Mouse (Mus musculus): ENCODE results near the gene Irf1. TPM values are rescaled to one million over a fixed set of nuclear protein-coding genes. Genes with fewer than 3 reads are reported as not detected.

The Irf1 gene
- polyA plus RNA-seq, 1 experiment from 2014 or later, result 11.9 TPM

DNA sequence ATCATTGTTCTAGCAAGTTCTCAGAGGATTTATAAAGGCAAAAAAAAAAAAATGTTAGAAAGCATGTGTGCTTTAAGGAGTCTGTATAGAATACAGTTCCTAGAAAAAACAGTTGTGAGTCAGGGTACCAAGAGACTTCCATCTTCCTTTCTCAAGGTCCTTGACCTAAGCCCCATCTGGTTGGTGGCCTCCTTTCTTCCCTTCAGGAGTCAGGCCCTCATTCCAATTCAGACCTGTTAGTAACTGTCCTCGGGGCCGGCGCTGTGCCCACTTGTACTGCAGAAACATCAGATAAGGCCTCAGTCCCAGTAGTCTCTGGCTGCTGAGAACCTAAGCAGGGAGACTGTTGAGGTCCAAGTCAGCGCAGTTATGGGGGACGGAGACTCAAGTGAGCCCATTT, 3.3 kb downstream of the Irf1 start, which contains the start of gene Gm17334:
TSS of gene Gm17334 (minus strand) at position 101 of the 400 bp plus-strand sequence.
- peaks cover 34% of the 10 kb centered on the region for H3K4me1 ChIP-seq (replicated peaks)
- no peak for ATAC-seq (ENCODE audit: insufficient read depth)
- no peak within 1 kb of the TSS for H3K27ac ChIP-seq (replicated peaks)
- H3K9me3 ChIP-seq (replicated peaks), result no peaks in the 10 kb centered on the region
- no peak within 1 kb of the TSS for H3K9ac ChIP-seq
- 0 out of 2 replicates have a peak within 1 kb of the TSS, but pooled peaks have one; percentile 80 for H3K4me2 ChIP-seq
- H3K4me3 ChIP-seq (replicated peaks), result no peak within 1 kb of the TSS
- H3K36me3 ChIP-seq (replicated peaks), result peaks cover 43% of the 10 kb centered on the region
- peaks cover 38% of the 10 kb centered on the region for H3K27me3 ChIP-seq
- WGBS (ENCODE audit: insufficient replicate concordance), result 57% methylated on average over 5 of the region's 5 CpGs

DNA sequence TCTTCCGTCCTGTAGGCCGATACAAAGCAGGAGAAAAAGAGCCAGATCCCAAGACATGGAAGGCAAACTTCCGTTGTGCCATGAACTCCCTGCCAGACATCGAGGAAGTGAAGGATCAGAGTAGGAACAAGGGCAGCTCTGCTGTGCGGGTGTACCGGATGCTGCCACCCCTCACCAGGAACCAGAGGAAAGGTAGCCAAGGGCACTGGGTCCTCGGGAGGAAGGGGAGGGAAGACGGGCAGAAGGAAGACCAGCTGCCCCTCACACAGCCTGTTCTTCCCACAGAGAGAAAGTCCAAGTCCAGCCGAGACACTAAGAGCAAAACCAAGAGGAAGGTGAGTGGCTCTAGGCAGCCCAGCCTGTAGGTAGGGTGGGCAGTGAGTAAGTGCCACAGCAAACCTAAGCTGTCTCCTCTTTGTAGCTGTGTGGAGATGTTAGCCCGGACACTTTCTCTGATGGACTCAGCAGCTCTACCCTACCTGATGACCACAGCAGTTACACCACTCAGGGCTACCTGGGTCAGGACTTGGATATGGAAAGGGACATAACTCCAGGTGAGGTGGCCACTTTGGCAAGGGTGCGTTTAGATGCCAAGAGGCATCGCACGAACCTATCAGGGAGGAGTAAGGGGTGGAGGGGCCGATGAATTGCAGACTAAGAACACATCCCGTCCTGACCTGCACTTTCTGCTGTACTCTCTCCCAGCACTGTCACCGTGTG, 4.0 kb downstream of the Irf1 start:
- H3K4me3 ChIP-seq (replicated peaks), result no peak overlapping the region
- no peak overlapping the region for H3K27ac ChIP-seq (replicated peaks)
- H3K9ac ChIP-seq, result no peak overlapping the region
- peaks cover 34% of the 10 kb centered on the region for H3K4me1 ChIP-seq (replicated peaks)
- peaks cover 31% of the 10 kb centered on the region for H3K27me3 ChIP-seq
- WGBS (ENCODE audit: insufficient replicate concordance), result 71% methylated on average over 16 of the region's 16 CpGs
- ATAC-seq (ENCODE audit: insufficient read depth), result no peak
- H3K36me3 ChIP-seq (replicated peaks), result peaks cover 48% of the 10 kb centered on the region
- no peaks in the 10 kb centered on the region for H3K9me3 ChIP-seq (replicated peaks)
- no peak overlapping the region for H3K4me2 ChIP-seq

DNA sequence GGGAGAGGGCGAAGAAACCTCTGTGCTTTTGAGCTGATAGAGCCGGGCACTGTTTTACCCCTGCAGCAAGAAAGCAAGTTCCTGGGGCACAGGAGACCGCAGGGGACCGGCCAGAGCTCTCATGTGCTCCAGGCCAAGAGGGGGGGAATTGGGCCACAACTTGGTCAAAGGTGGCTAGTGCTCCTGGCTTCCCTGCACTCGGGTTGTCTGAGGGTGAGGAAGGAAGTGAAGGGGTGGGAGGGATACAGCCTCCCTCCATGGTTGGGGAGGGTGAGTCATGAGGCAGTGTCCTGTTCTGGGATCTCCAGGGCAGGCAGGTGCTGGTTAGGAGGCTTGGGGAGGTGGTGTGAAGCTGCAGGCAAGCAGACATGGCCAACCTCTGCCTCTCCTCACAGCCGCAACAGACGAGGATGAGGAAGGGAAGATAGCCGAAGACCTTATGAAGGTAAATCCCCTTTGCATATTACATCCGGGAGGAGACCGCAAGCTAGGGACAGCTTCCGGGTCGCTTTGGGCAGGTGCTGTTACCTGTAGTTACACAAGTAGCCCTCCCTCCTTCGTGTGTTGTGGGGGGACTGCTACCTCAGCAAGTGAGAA, 4.9 kb downstream of the Irf1 start:
- WGBS (ENCODE audit: insufficient replicate concordance), result 68% methylated on average over 13 of the region's 13 CpGs
- Histone ChIP-seq H3K9me3 (replicated peaks) (no peaks in the 10 kb centered on the region), H3K27me3 (peaks cover 21% of the 10 kb centered on the region), H3K9ac (no peak overlapping the region), H3K36me3 (replicated peaks) (peaks cover 48% of the 10 kb centered on the region), H3K4me3 (replicated peaks) (no peak overlapping the region), H3K27ac (replicated peaks) (no peak overlapping the region), H3K4me1 (replicated peaks) (peaks cover 26% of the 10 kb centered on the region), H3K4me2 (no peak overlapping the region)
- no peak for ATAC-seq (ENCODE audit: insufficient read depth)

DNA sequence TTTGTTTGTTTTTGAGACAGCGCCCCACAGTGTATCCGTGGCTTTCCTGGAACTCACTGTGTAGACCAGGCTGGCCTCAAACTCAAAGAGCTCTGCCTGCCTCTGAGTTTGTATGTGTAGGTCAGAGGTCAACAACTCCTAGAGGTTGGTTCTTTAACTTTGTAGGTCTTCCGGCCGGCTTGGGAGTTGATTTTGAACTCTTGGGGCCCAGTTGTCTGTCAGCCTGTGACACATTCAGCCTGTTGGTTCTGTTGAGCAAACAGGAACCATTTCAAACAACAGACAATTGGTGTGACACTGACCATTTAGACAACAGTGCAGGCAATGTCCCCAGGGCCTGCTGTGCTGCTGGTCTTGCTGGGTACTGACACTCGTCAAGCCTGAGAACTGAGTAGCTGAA, 7.9 kb downstream of the Irf1 start:
- peaks cover 23% of the 10 kb centered on the region for H3K4me1 ChIP-seq (replicated peaks)
- no peak overlapping the region for H3K4me3 ChIP-seq (replicated peaks)
- H3K4me2 ChIP-seq, result no peak overlapping the region
- H3K9ac ChIP-seq, result no peak overlapping the region
- H3K27ac ChIP-seq (replicated peaks), result no peak overlapping the region
- no peaks in the 10 kb centered on the region for H3K9me3 ChIP-seq (replicated peaks)
- 64% methylated on average over 5 of the region's 5 CpGs for WGBS (ENCODE audit: insufficient replicate concordance)
- peaks cover 48% of the 10 kb centered on the region for H3K36me3 ChIP-seq (replicated peaks)
- ATAC-seq (ENCODE audit: insufficient read depth), result no peak
- no peaks in the 10 kb centered on the region for H3K27me3 ChIP-seq

DNA sequence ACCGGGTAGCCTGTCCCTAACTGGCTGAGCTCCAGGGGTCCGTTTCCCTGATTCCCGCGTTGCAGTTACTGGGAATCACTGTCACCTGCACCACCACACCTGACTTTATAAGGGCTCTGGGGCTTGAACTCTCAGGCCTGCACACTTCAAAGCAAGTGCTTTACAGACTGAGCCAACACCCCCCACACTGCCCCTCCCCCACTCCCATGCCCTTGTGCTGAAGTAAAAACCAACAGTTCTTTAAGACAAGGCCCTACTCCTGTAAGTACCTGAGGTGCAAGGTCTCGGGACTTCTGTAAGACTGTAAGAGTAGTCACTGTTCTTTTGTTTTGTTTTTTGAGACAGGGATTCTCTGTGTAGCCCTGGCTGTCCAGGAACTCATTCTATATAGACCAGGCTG, 8.6 kb downstream of the Irf1 start:
- Histone ChIP-seq H3K27me3 (no peaks in the 10 kb centered on the region), H3K27ac (replicated peaks) (no peak overlapping the region), H3K4me3 (replicated peaks) (no peak overlapping the region), H3K4me2 (no peak overlapping the region), H3K9ac (no peak overlapping the region), H3K36me3 (replicated peaks) (peaks cover 45% of the 10 kb centered on the region), H3K4me1 (replicated peaks) (peaks cover 22% of the 10 kb centered on the region), H3K9me3 (replicated peaks) (no peaks in the 10 kb centered on the region)
- ATAC-seq (ENCODE audit: insufficient read depth), result no peak
- WGBS (ENCODE audit: insufficient replicate concordance), result 67% methylated on average over 5 of the region's 5 CpGs

DNA sequence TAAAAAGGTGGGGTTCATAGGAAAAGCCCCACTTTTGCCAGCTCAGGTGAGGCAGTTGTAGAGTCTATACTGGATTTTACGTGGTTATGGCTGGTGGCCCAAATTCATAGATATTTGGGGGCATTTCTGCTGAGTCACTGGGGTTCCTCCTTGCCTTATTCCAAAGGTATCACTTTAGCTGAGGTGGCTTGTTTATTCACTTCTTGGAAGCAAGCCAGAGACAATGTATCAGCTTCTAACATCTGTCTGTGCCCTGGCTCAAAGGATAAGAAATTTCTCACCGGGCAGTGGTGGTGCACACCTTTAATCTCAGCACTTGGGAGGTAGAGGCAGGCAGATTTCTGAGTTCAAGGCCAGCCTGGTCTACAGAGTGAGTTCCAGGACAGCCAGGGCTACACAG, 10.0 kb downstream of the Irf1 start:
- ATAC-seq (ENCODE audit: insufficient read depth), result no peak
- 18% methylated on average over 2 of the region's 2 CpGs for WGBS (ENCODE audit: insufficient replicate concordance)

DNA sequence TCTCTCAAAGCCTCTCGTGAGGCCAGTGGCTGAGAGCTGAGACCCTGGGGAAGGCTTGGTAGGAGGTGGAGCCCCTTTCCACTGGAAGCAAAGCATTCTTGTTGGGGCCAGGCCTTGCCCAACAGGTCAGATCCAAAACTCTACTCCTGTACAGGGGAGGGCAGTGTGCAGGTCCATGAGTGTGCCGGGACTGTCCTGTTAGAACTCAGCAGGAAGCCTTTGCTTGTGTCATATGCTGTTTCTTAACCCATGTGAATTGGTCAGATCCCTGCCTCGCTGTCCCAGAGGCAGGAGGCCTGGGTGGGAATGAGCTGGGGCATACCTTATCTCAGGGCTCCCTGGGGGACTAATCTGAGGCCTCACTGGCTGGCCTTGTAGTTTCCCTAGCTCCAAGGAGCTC, 10.4 kb downstream of the Irf1 start:
- Histone ChIP-seq H3K4me3 (replicated peaks) (no peak overlapping the region), H3K27me3 (no peaks in the 10 kb centered on the region), H3K9me3 (replicated peaks) (no peaks in the 10 kb centered on the region), H3K9ac (no peak overlapping the region), H3K36me3 (replicated peaks) (peaks cover 27% of the 10 kb centered on the region), H3K4me1 (replicated peaks) (peaks cover 25% of the 10 kb centered on the region), H3K4me2 (no peak overlapping the region), H3K27ac (replicated peaks) (no peak overlapping the region)
- WGBS (ENCODE audit: insufficient replicate concordance), result 50% methylated on average over 3 of the region's 3 CpGs
- ATAC-seq (ENCODE audit: insufficient read depth), result no peak

More for the DNA sequence above, 10.0 kb downstream of the Irf1 start:
- H3K4me3 ChIP-seq (replicated peaks), result no peak overlapping the region
- H3K27me3 ChIP-seq, result no peaks in the 10 kb centered on the region
- H3K27ac ChIP-seq (replicated peaks), result no peak overlapping the region
- H3K4me2 ChIP-seq, result no peak overlapping the region
- H3K36me3 ChIP-seq (replicated peaks), result peaks cover 31% of the 10 kb centered on the region
- H3K9me3 ChIP-seq (replicated peaks), result no peaks in the 10 kb centered on the region
- H3K4me1 ChIP-seq (replicated peaks), result peaks cover 22% of the 10 kb centered on the region
- H3K9ac ChIP-seq, result no peak overlapping the region

DNA sequence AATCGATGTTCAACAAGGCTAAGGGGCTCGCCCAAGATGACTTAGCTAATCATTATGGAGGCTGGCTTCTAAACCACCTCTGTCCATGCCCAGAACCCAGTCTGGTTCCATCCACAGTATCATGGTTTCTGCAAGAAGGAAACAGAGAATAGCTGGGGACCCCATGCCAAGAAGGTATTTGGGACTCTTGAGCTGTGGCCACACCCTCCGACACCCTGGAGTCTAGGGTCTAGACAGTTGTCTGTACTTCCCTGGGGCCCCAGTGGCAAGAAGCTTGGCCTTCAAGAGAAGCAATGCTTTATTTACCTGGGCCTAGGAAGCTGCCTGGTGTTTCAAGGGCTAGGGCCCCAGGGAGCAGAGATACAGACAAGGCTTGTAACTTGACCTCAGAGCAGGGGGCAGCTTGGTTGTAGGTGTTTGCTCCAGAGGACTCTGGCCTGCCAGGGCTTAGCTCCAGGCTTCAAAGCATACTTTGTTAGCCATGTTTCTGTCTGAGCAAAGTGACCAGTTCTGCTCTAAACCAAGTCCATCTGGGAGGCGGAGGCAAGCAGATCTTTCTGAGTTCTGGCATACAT, 11.5 kb downstream of the Irf1 start:
- Histone ChIP-seq H3K9ac (no peak overlapping the region), H3K9me3 (replicated peaks) (no peaks in the 10 kb centered on the region), H3K36me3 (replicated peaks) (peaks cover 18% of the 10 kb centered on the region), H3K4me3 (replicated peaks) (no peak overlapping the region), H3K4me2 (no peak overlapping the region), H3K4me1 (replicated peaks) (peaks cover 34% of the 10 kb centered on the region), H3K27me3 (no peaks in the 10 kb centered on the region), H3K27ac (replicated peaks) (peak overlapping the region; percentile 35; the same call in 1 of the 2 replicates)
- ATAC-seq (ENCODE audit: insufficient read depth), result no peak
- WGBS (ENCODE audit: insufficient replicate concordance), result 66% methylated on average over 4 of the region's 4 CpGs

DNA sequence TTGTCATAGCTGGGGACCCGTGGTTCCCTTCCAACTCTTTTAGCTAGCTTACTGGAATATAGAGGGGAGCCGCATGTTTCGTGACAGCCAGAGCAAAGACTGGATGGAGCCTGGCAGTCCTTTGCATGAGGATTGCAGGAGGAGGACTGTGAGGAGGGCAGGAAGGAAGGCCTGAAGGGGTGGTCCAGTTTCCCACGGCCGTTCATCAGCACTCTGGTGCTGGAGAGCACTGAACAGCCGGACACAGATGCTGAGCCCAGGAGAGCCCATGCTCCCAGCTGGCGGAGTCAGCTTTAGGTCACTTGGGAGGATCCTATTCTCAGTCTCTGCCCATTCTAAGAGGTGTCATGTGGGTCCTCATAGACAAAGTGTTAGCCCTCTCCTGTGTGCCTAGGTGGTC, 12.2 kb downstream of the Irf1 start:
- Histone ChIP-seq H3K9me3 (replicated peaks) (no peaks in the 10 kb centered on the region), H3K4me3 (replicated peaks) (no peak overlapping the region), H3K27ac (replicated peaks) (peak overlapping the region; percentile 35; the same call in 1 of the 2 replicates), H3K36me3 (replicated peaks) (peaks cover 11% of the 10 kb centered on the region; the same call in 1 of the 2 replicates), H3K4me2 (no peak overlapping the region), H3K9ac (no peak overlapping the region), H3K27me3 (no peaks in the 10 kb centered on the region), H3K4me1 (replicated peaks) (peaks cover 35% of the 10 kb centered on the region)
- ATAC-seq (ENCODE audit: insufficient read depth), result no peak
- WGBS (ENCODE audit: insufficient replicate concordance), result 69% methylated on average over 7 of the region's 7 CpGs

DNA sequence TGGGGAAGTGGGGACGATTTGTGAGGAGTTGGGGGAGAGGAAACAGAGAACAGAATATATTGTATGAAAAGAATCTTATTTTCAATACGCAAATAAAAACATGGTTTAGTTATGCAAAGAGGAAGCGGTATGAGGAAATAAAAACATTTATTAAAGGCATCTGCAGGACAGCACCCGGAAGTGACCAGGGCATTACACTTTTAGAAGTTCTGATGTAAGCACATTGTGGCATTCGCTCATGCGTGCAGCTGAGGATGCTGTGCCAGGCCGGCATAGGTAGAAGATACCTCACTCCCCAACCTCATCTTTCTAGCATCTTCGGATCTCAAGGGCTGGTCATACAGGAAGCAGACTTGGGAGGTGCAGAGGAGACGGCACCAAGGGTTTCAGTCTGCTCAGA, 13.5 kb downstream of the Irf1 start:
- ATAC-seq (ENCODE audit: insufficient read depth), result no peak
- H3K36me3 ChIP-seq (replicated peaks), result 0 out of 2 replicates have a peak, but pooled peaks cover 2% of the 10 kb centered on the region
- no peak overlapping the region for H3K9ac ChIP-seq
- H3K27me3 ChIP-seq, result no peaks in the 10 kb centered on the region
- WGBS (ENCODE audit: insufficient replicate concordance), result 70% methylated on average over 9 of the region's 9 CpGs
- no peak overlapping the region for H3K27ac ChIP-seq (replicated peaks)
- H3K9me3 ChIP-seq (replicated peaks), result no peaks in the 10 kb centered on the region
- no peak overlapping the region for H3K4me3 ChIP-seq (replicated peaks)
- H3K4me2 ChIP-seq, result no peak overlapping the region
- peaks cover 36% of the 10 kb centered on the region for H3K4me1 ChIP-seq (replicated peaks)

DNA sequence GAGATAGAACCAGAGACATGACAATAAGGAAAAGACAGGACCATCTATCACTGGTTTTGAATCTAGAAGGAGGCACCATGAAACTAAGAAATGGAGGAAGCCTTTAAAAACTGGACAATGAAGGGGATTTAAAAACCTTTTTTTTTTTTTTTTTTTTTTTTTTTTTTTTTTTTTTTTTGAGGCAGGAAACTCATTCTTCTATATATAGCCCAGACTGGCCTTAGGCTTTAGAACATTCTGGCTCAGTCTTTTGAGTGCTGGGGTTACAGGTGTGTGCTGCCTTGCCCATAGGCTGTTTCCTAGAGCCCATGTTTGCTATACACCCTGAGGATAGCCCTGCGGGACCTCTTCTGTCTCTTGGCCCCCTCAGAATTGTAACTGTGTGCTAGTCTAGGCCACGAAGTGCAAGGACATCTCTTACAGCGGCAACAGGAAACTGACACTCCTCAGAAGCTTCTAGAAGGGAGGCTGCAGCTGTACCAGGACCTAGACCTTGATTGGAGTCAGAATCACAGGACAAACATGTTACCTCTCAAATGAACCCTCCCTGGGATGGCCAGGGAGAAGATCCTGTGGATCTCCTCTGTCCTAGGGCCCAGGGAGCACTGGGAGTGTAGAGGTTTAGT, 15.6 kb downstream of the Irf1 start:
- no peak overlapping the region for H3K4me2 ChIP-seq
- H3K27ac ChIP-seq (replicated peaks), result no peak overlapping the region
- H3K9ac ChIP-seq, result no peak overlapping the region

More for the DNA sequence above, 15.6 kb downstream of the Irf1 start:
- Histone ChIP-seq H3K9me3 (replicated peaks) (no peaks in the 10 kb centered on the region), H3K36me3 (replicated peaks) (no peaks in the 10 kb centered on the region), H3K27me3 (no peaks in the 10 kb centered on the region), H3K4me1 (replicated peaks) (peaks cover 38% of the 10 kb centered on the region), H3K4me3 (replicated peaks) (no peak overlapping the region)
- 35% methylated on average over 3 of the region's 3 CpGs for WGBS (ENCODE audit: insufficient replicate concordance)
- ATAC-seq (ENCODE audit: insufficient read depth), result no peak
